Mouse (Mus musculus) testis, adult 2 months (tissue): ENCODE data around the gene Lrfn3.

Experiments used
- CTCF ChIP-seq: fragments of 200-500 bp; IDR thresholded peaks from 2 replicates; pipeline ENCODE4 v1.5.1; 2012; ENCODE audit warnings: low read depth, mild to moderate bottlenecking, inconsistent platforms, low read length, moderate library complexity; ENCODE audit not compliant: control insufficient read depth, insufficient read depth, insufficient replicate concordance
- POLR2A ChIP-seq: fragments of 200-500 bp; IDR thresholded peaks from 2 replicates; pipeline ENCODE4 v1.6.1; 2012; ENCODE audit warnings: low read depth, mild to moderate bottlenecking, inconsistent platforms, low read length, moderate library complexity; ENCODE audit not compliant: control insufficient read depth

DNA sequence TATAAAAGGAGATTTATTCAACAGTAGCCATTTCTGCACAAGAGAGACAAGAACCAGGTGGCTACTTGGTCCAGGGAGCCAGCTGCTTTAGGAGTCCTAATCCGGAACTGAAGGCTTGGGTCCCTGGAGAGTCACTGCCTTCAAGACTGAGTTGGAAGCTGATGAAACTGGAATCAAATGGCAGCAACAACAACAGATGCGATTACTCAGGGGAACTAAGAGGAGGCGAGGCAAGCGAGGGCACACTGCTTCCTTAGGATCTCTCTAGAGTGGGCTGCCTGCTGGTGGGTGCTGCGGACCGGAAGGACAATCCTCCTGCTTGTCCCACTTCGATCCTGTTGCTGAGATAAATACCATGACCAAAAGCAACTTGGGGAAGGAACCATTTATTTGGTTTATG lies 37.1 kb upstream of the Lrfn3 start:
- no peak for TF ChIP-seq CTCF
- no peak for TF ChIP-seq POLR2A
